Mouse (Mus musculus) megakaryocyte-erythroid progenitor cell, adult 5 weeks (primary cell): ENCODE measurements around the gene Gm20532. TPM values are rescaled to one million over a fixed set of nuclear protein-coding genes. Genes with fewer than 3 reads are reported as not detected.

ENCODE experiments used
- polyA plus RNA-seq: library from polyadenylated mRNA; stranded (reverse); fragments of >175 nt; gene quantifications from 2 replicates; pipeline ENCODE4 v1.2.3, GENCODE M21; 2012

The Gm20532 gene
- 0.26 and 0.64 TPM in 2 replicates for polyA plus RNA-seq

DNA sequence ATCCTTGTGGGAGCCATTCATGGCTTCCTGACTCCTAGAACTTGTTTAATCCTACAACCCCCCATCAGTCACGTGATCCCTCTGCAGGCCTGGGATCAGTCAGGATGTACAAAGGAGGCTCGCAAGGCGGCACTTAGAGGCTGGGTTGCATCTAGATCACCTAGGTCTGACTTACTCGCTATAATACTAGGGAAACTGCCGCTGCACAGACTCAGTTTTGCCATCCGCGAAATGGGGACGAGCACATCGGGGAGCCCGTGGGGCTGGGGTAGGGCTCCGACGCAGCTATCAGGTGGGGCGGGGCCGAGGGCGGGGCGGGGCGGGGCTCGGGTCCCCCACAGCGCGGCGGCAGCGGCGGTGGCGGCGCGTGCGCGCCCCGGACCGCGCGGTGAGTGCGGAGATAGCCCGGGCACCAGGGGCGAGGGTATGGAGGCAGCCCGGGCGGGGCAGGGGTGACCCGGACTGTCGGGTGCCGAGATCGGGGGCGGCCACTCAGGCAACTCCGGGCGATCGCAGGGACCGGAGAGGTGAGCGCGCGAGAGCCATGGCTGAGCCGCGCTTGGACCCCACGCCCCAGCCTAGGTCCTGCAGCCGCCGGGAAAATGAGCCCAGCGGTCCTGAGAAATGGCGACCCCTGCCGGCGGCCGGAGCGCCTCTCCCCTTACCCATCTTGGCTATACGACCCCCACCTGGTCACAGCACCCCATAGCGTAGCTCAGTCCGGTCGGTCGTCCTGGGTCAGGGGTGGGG is at the start of gene Gm20532:
Gene Gm20532, plus strand, starts transcription at position 346 of the 750 bp plus-strand sequence.

DNA sequence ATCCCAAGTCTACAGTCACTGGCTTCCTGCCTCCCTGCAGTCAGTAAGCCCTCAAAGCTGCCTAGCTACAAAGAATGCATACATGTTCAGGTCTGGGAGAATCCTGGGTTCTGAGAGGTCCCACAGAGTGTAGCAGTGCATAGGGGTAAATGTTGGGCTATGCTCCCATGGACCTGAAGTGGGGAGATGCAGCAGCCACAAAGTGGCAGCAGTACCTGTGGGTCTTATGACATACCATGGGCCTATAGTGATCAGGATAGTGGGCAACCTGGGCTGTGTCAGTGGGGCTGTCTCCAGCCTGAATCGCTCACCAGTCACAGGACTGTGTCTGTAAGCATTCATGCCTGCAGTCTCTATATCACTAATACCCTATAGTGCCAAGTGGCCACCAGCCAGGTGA is 6.7 kb upstream of the Gm20532 start, which contains the start of gene Egfl7:
Gene Egfl7, plus strand, starts transcription at position 301 of the 400 bp plus-strand sequence.

DNA sequence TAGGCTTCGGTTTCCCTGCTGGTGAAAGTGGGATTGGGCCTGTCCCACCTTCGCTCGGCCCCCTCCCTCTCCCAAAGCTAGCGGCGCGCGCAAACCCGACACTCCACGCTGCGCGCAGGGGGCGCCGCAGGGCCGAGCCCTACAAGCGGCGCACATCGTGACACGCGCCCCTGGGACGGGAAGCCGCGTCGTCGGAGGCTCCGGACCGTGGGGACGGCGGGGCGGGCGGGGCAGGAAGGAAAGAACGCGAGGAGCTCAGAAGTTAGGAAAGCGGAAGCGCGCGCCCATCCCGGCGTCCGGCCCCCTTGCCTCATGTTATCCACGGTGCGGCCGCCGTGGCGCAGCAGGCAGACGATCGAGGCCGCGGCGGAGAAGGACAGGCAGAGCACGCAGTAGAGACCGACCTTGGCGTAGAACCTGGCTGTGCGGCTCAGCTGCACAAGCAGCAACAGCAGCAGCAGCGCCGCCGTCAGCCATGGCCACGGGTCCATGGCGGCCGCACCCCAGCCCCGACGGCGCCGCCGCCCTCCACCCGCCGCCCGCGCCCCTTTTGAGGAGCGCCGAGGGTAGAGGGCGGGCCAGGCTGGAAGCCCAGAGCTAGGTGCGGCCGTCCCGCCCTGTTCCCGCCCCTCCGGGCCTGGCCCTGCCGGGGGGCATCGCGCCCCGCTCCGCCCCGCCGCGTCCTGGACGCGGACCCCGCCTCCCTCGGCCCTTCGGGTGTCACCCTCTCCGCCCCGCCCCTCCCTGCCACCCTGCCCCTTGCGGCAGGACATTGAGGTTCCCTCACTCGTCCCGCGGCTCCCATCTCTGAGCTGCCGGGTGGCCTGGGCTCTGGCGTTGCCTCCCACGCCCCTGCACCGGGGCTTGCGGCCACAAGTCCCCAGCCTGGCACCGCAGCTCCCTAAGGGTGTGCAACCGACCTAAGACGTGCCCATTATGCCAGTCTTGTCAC is 17.6 kb downstream of the Gm20532 start, which contains the start of gene Agpat2:
Gene Agpat2, minus strand, starts transcription at position 698 of the 952 bp plus-strand sequence.

DNA sequence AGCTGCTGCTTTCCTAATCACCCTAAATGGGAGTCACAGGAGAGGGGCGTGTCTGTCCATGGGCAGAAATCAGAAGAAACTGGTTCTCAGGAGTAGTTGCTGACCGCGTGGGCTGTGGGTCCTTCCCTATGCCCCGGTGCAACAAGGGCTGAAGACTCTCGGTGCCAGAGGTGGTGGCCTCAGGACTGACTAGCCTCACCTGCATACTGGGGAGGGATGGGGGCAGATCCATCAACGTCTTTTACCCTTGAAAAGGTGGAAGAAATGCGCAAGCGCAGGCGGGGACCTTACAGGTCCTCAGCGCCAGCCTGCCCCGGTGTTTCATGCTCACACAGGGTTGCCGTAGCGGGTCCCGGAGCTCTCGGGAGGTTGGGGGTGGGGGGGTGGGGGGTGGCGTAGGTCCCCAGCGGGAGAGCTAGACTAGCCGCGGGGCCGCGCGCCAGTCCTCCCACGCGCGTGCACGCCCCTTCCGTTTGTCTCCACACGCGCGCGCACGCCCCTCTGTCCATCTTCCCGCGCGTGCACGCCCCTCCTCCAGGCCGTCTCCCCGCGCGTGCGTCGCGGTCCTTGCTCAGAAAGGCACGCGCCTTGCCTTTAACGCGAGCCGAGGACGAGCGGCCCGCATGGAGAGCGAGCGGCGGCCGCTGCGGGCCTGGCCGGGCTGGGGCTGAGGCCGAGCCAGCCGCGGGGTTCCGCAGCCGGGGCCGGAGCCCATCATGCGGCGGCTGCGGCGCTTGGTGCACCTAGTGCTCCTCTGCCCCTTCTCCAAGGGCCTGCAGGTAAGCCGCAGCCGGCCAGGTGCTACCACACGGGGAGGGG is 41.7 kb downstream of the Gm20532 start, which contains the start of gene Fam69b:
Gene Fam69b, plus strand, starts transcription at position 537 of the 819 bp plus-strand sequence.

DNA sequence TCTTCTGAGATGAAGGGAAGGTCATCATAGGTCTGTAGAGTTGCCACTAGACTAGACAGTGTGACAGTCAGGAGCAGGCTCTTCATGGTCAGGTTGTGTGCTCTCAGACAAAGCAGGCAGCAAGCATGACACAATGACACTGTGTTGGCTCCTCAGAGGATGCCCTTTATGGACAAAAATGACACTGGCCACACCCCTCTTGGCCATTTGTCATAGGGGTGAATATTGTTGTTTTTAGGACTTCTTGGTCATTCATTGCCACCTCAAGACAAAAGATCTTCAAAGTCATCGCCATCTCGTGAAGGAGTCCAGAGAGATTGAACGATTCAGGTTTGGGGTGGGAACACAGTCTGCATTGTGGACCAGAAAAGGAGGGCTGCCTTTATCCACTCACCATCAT is 84.7 kb downstream of the Gm20532 start, which contains the start of gene Lcn4:
Gene Lcn4, minus strand, starts transcription at position 101 of the 400 bp plus-strand sequence.

Other genes starting within 250 kb of the Gm20532 start
- gene Dnlz, start 234.5 kb upstream of the Gm20532 start, polyA plus RNA-seq, result 18.0 and 21.7 TPM in 2 replicates
- 222 and 257 TPM in 2 replicates for gene Card9, start 225.7 kb upstream of the Gm20532 start, polyA plus RNA-seq
- gene Snapc4, start 206.0 kb upstream of the Gm20532 start, polyA plus RNA-seq, result 39.7 and 63.6 TPM in 2 replicates
- 75.4 and 97.5 TPM in 2 replicates for gene Entr1, start 197.3 kb upstream of the Gm20532 start, polyA plus RNA-seq
- gene Pmpca, start 197.3 kb upstream of the Gm20532 start, polyA plus RNA-seq, result 385 and 421 TPM in 2 replicates
- 13.3 and 16.9 TPM in 2 replicates for gene Inpp5e, start 177.4 kb upstream of the Gm20532 start, polyA plus RNA-seq
- gene Sec16a, start 141.4 kb upstream of the Gm20532 start, polyA plus RNA-seq, result 30.5 and 33.9 TPM in 2 replicates
- gene Notch1, start 70.0 kb upstream of the Gm20532 start, polyA plus RNA-seq, result 44.7 and 51.9 TPM in 2 replicates
- 47.7 and 83.0 TPM in 2 replicates for gene Egfl7, start 6.6 kb upstream of the Gm20532 start, polyA plus RNA-seq
- 67.6 and 69.0 TPM in 2 replicates for gene Agpat2, start 17.8 kb downstream of the Gm20532 start, polyA plus RNA-seq
- 9.0 and 14.8 TPM in 2 replicates for gene Fam69b, start 41.8 kb downstream of the Gm20532 start, polyA plus RNA-seq
- 0.12 TPM in 1 of 2 replicates, not detected in the other for gene Lcn4, start 84.6 kb downstream of the Gm20532 start, polyA plus RNA-seq